Comparison of ENCODE assay signal across 8 mouse cellular contexts in the genomic region with DNA sequence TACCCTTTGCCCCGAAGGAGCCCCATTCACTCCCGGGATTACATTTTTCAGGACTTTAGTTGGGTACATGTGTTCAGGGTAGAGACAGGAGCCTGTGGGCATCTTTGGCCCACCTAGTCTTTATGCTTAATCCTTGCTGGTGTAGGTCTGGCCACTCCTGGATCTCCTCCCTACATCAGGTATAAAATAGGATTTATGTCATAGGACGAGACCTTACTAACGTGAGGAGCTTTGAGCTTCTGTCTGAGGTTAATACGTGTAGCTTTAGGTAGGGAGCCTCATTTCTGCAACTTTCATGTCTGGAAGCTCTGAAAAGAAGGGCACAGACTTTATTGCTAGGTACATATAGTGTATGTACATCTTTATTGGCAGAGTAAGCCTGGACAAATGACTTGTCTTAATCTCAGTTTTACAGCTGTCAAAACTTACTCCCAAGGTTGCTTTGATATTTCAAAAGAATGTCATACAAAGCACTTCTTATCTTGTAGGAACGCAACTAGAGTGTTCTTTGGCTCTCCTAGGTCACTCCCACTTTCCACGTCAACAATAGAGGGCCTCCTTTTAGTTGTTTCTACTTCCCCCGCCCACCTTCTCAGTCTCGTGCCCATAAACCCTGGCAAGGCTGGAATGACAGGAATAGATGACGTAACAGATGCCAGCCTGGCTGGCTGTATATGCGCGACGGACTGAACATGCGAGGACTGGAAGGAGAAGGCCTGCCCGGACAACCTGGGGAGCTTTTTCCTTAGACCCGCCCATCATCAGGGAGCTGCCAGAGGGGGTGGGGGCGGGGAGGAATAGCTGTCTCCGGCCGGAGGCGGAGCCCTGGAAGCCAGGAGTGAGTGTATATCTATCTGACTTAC. TPM values are rescaled to one million over a fixed set of nuclear protein-coding genes. Genes with fewer than 3 reads are reported as not detected.
DNase-seq lines count a peak whose midpoint lies in the region; ATAC-seq and TF ChIP-seq lines count a peak whose summit lies in the region.

No protein-coding gene starts in this region.

- H3K4me1 ChIP-seq in hindbrain, embryonic 13.5 days (replicated peaks), result peaks cover 39% of the 10 kb centered on the region
- H3K4me1 ChIP-seq in lung, postnatal 0 days (ENCODE audit: insufficient read depth, low read depth, low read length), result peaks cover 8% of the 10 kb centered on the region; the same call in 1 of the 2 replicates

- peak overlapping the region; percentile 91; the same call in 1 of the 2 replicates for H3K9ac ChIP-seq in hindbrain, embryonic 13.5 days
- no peak overlapping the region for H3K9ac ChIP-seq in lung, postnatal 0 days (replicated peaks; ENCODE audit: low read depth)

- H3K4me3 ChIP-seq in hindbrain, embryonic 13.5 days, result peak overlapping the region; percentile 86
- H3K4me3 ChIP-seq in lung, postnatal 0 days (ENCODE audit: low read depth, low read length), result peak overlapping the region; percentile 80

- peaks cover 14% of the 10 kb centered on the region for H3K27me3 ChIP-seq in hindbrain, embryonic 13.5 days
- H3K27me3 ChIP-seq in lung, postnatal 0 days (replicated peaks; ENCODE audit: insufficient read depth, low read length), result no peaks in the 10 kb centered on the region

- peak overlapping the region; percentile 93 for H3K4me2 ChIP-seq in hindbrain, embryonic 13.5 days
- H3K4me2 ChIP-seq in lung, postnatal 0 days (replicated peaks; ENCODE audit: low read depth, low read length), result peak overlapping the region; percentile 83

- DNase-seq in NIH3T3 (ENCODE audit: low read depth), result peak; percentile 92
- DNase-seq in cerebellum, adult 9-11 months, result peak; percentile 72
- DNase-seq in frontal cortex, postnatal 14 days (ENCODE audit: low spot score in 2 of 2), result peak; percentile 31 to 41
- DNase-seq in layer of hippocampus, postnatal 10 days (ENCODE audit: low spot score in 2 of 2), result peak; percentile 38 to 51
- peak; percentile 98 for DNase-seq in lung, postnatal 0 days (ENCODE audit: low spot score)
- peak; percentile 60 for DNase-seq in ovary, postnatal 14 days (ENCODE audit: low spot score)
- DNase-seq in thymus, postnatal 4 days, result peak; percentile 40

- no peaks in the 10 kb centered on the region for H3K9me3 ChIP-seq in hindbrain, embryonic 13.5 days
- H3K9me3 ChIP-seq in lung, postnatal 0 days (ENCODE audit: low read length), result no peaks in the 10 kb centered on the region

- TF ChIP-seq EP300 in lung, postnatal 0 days (IDR thresholded peaks at IDR 0.05), result peak; percentile 78

- peak; percentile 43 for ATAC-seq in hindbrain, embryonic 13.5 days (ENCODE audit: low FRiP score)
- ATAC-seq in lung, postnatal 0 days, result peak; percentile 86

- peak overlapping the region; percentile 60 for H3K27ac ChIP-seq in hindbrain, embryonic 13.5 days
- H3K27ac ChIP-seq in lung, postnatal 0 days (ENCODE audit: low read length), result peak overlapping the region; percentile 92

- H3K36me3 ChIP-seq in hindbrain, embryonic 13.5 days, result peaks cover 10% of the 10 kb centered on the region
- H3K36me3 ChIP-seq in lung, postnatal 0 days (ENCODE audit: insufficient read depth, low read length), result no peaks in the 10 kb centered on the region

- no peak for TF ChIP-seq CTCF in lung, postnatal 0 days (IDR thresholded peaks at IDR 0.05)

- 7% methylated on average over 20 of the region's 20 CpGs for WGBS in hindbrain, embryonic 13.5 days
- 4% methylated on average over 20 of the region's 20 CpGs for WGBS in lung, postnatal 0 days

RNA-seq across cellular contexts. Expression of a gene that starts 0.7 kb away (rescaled TPM):
- polyA plus RNA-seq in hindbrain, embryonic 13.5 days (2015; fragmentation: Nextera tagmentation; extraction: Ambion mirVana), result 91.1 and 91.8 TPM in 2 replicates
- total RNA-seq in layer of hippocampus, postnatal 10 days (2021), result 10 to 100 TPM; 53.6 to 56.9 TPM
- 43.7 and 45.3 TPM in 2 replicates for polyA plus RNA-seq in lung, postnatal 0 days (2015; fragmentation: Nextera tagmentation; extraction: Ambion mirVana)

RNA-seq across cellular contexts. Expression of a gene that starts 10.2 kb away (rescaled TPM):
- not detected in 2 replicates for polyA plus RNA-seq in hindbrain, embryonic 13.5 days (2015; fragmentation: Nextera tagmentation; extraction: Ambion mirVana)
- total RNA-seq in layer of hippocampus, postnatal 10 days (2021), result not detected
- not detected in 2 replicates for polyA plus RNA-seq in lung, postnatal 0 days (2015; fragmentation: Nextera tagmentation; extraction: Ambion mirVana)

RNA-seq across cellular contexts. Expression of a gene that starts 37.0 kb away (rescaled TPM):
- polyA plus RNA-seq in hindbrain, embryonic 13.5 days (2015; fragmentation: Nextera tagmentation; extraction: Ambion mirVana), result 0.14 TPM in 1 of 2 replicates, not detected in the other
- total RNA-seq in layer of hippocampus, postnatal 10 days (2021), result not detected
- polyA plus RNA-seq in lung, postnatal 0 days (2015; fragmentation: Nextera tagmentation; extraction: Ambion mirVana), result 0.10 and 0.21 TPM in 2 replicates

RNA-seq across cellular contexts. Expression of a gene that starts 37.5 kb away (rescaled TPM):
- polyA plus RNA-seq in hindbrain, embryonic 13.5 days (2015; fragmentation: Nextera tagmentation; extraction: Ambion mirVana), result 0.82 and 1.2 TPM in 2 replicates
- total RNA-seq in layer of hippocampus, postnatal 10 days (2021), result 10 to 100 TPM; 14.1 to 17.2 TPM
- 0.14 and 0.70 TPM in 2 replicates for polyA plus RNA-seq in lung, postnatal 0 days (2015; fragmentation: Nextera tagmentation; extraction: Ambion mirVana)

RNA-seq across cellular contexts. Expression of a gene that starts 38.2 kb away (rescaled TPM):
- not detected in 2 replicates for polyA plus RNA-seq in hindbrain, embryonic 13.5 days (2015; fragmentation: Nextera tagmentation; extraction: Ambion mirVana)
- total RNA-seq in layer of hippocampus, postnatal 10 days (2021), result under 1 TPM in 1 of 2 experiments, not detected in 1; 0.50 TPM
- not detected in 2 replicates for polyA plus RNA-seq in lung, postnatal 0 days (2015; fragmentation: Nextera tagmentation; extraction: Ambion mirVana)

Comparison
In these comparisons a context has a peak if more than half of its experiments do, and no peak if none do; other contexts are left out.
1. Peak in every context shown above with its lines: DNase-seq, ATAC-seq, H3K4me3 ChIP-seq and H3K27ac ChIP-seq.
2. DNase-seq: peak in every context shown above with its lines; median percentile 98 in lung, postnatal 0 days; 92 in NIH3T3; 72 in cerebellum, adult 9-11 months; 60 in ovary, postnatal 14 days; 44 in layer of hippocampus, postnatal 10 days; 40 in thymus, postnatal 4 days; 36 in frontal cortex, postnatal 14 days.